Mouse (Mus musculus) B cell, adult 2 months (primary cell): ENCODE results near the gene Hmcn2.

ENCODE experiments used
- DNase-seq, 2 experiments: peaks; one replicate each; pipeline ENCODE4 v3.0.0; 2022

The Hmcn2 gene

DNA sequence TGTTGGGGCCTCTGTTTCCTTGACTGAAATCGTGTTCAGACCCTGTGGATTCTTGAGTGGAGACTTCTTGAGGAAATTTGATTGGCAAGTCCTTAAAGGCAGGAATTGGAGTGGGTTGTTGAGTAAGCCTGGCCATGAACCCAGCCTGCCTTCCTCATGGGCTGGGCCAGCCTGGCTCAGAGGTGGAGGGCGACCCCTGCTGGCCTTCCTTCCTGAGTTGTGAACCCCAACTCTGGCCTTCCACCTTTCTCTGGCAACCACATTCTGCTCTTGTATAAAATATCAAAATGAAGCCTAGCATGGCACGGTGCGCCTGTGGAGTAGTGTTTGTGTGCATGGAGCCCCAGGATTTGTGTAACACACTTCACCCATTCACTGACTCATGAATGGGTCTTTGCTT, 8.5 kb upstream of the Hmcn2 start:
- peak; percentile 65 to 67 for DNase-seq

DNA sequence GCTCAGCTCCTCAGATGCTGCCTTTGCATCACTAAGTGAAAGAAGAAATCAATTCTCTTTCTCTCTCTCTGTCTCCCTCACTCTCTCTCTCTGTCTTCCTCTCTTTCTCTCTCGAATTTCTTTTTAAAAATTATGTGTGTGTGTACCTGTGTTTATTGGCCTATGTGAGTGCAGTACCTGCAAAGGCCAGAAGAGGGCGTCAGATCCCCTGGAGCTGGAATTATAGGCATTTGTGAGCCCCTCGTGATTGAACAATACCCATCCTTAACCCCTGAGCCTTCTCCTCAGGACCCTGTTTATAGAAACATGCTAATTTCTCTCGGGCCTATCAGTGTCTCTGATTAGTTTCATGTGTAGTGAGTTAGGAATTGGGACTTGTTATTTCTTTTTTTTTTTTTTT, 6.0 kb upstream of the Hmcn2 start:
- DNase-seq, result no peak

DNA sequence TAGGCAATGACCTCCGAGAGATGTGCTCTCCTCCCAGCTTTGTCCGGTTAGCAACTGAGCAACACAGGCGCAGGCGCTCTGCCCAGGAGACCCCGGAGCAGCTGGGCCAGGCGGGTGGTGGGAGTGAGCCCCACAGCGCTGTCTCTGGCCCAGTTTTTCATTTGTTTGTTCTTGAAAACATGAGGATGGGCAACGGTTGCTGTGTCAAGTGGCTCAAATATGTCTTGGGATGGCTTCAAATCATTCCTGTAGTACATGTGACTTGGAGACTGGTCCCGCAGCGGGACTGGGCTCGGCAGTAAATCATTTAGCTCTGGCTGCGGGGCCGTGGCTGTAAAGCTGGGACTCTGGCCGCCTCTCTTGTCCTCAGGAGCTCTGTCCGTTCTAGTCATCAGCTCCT, 4.7 kb upstream of the Hmcn2 start:
- DNase-seq, result no peak

DNA sequence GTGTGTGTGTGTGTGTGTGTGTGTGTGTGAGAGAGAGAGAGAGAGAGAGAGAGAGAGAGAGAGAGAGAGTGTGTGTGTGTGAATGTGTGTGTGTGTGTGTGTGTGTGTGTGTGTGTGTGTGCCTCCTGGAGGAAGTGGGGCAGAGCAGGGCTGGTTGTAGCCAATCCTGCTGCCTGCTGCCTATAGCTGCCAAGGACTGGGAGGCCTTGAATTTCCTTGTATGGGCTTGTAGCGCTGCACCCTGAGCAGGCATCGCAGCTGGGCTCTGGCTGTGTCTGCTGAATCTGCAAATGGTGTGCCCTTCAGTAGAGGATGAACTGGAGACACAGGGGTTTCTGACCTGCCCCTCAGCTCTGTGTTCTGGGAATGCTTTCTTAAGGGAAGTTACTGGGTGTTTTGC, 3.9 kb downstream of the Hmcn2 start:
- no peak for DNase-seq

DNA sequence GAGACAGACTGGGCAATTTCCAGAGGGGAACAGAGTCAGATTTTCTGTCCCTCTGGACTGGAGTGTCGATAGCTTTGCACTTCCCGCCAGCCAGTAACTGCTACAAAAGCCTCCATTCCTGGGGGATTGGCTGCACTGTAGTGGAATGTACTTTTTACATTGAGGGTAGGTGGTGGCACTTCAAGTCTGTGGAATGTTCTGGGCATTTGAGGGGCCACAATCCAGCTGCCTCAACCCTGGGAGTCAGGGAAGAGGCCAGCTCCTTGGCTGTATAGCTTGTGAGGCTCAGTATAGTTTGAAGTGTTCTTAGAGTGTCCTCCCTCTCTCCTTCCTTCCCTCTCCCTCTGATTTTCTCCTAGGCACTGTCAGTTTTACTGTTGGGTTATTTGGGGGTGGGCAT, 5.0 kb downstream of the Hmcn2 start:
- DNase-seq, result no peak

DNA sequence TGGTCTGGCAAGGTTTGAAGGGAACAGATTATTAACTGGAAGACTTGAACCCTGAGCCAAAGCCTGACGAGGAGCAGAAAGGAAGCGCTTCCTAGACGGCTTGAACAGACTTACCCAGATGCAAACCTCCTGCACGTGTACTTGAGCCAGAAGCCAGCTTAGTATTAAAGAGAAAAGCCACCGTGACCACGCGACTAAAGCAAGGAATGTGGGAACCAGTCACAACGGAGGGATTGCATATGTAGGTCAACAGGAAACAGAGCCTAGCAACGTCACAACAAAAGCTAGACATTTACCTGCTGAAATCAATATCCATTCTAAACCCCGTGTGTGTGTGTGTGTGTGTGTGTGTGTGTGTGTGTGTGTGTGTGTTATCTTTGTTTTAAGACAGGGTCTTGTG, 13.0 kb downstream of the Hmcn2 start:
- no peak for DNase-seq

DNA sequence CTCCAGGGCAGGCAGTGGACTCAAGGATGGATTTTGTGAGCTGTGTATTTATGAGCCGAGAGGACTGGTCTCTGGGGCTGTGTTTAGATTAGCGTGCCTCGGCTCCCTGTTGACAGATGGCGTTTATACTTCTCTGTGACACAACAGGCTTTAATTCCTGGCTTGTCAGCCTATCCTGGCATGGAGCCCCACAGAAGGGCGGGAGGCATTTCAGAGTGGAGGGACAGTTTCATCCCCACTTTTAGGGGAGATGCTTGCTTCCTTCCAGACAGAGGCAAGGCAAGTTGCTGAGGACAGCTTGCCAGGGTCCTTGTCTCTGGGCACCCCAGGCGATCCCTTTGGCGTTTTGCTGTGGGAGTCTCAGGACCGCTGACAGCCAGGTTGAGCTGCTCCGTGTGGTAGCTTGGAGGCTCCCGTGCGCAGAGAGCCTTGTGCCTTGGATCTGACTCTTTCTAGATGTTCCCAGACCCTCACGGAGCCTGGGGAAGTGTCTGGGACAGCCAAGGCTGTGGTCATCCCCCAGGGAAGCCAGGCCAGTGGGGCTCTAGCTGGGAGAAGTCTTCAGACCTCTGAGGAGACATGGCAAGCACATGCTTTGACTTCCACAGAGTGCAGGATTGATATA, 23.6 kb downstream of the Hmcn2 start:
- no peak for DNase-seq

DNA sequence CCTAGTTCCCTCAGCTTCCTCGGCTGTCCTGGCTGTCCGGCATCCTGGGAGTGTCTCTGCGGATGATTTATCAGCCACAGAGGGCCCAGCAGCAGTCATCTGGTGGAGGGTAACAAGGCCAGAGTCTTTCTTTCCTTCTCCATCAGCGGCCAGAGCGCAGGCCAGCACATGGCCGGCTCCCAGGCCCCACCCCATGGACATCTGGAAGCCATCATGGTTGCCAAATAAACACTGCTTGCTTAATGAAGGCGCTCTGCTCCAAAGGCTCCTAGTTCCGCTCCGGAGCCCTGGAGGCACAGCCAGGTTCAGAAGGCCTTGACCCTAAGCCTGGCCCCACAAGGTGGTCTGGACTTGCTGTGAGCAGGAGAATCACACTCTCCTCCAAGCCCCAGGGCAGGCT, 25.6 kb downstream of the Hmcn2 start:
- no peak for DNase-seq

DNA sequence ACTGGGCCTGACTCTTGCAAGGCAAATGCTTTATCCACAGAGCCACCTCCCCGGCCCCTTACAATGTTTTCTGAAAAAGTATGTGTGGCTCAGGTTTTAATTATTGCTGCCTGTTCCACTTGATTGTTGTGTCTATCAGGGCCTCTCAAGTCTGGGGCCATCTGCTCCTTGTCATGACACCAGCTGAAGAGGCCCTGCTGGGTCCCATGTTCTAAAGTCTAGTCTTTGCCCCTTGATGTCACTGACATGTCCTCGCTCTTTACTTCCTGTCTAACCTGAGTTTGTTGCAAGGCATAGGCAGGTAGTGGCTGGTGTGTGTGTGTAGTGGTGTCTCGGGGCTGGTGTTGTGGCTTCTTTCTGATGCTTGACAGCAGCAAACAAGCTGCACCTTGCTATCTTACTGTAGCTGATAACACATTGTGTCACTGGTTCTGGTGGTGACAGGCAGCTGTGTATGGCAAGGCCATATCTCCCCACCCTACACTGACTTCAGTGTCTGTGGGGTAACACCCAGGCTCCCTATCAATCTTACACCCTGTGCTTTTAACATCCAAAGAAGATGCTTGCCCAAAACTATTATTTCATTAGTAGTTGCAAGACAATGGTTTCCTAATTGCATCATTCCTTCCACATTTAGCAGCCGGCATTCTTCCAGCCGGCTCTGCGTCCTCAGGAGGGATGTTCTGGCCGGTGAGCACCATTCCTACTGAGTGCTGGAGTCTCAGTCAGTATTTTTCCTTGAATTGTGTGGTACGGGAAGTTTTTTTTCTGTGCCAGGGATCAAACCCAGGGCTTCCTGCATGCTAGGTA, 27.7 kb downstream of the Hmcn2 start:
- DNase-seq, result no peak

DNA sequence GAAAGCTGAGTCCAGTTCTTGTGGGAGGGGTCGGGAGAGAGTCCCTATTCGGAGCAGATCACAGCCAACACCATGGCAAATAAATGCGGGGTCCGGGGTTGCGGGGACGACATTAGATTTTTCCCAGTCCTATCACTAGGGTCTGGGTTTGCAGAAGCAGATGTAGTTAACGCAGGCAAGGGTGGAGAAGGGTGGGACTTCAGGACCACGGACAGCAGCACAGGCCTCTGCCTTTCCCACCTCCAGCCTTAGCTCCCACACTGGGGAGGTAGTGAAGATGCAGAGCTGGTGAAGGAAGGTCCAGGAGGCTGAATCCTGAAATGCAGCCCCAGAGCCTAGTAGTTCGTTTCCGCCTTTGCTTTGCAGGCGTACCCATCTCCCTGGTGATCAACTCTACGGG, 31.9 kb downstream of the Hmcn2 start:
- peak; percentile 14 to 19 for DNase-seq

DNA sequence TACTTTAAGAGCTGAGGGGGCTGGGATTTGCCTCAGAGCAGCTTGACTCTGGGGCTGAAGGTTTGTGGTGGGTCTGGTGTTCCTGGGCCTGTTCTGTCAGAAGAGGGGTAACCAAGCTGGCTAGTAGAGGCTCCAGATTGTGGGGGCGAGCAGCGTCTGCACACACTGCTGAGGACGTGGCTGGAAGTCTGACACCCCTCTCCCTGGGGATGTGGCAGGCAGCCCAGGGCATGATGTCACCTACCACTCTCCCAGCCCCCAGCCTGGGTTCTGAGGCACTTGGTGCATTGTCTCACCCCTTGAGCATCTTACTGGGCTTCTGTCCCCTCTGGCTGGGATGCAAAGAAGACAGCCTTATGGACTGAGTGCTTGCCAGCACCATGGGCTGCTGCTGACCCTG, 34.2 kb downstream of the Hmcn2 start:
- no peak for DNase-seq

DNA sequence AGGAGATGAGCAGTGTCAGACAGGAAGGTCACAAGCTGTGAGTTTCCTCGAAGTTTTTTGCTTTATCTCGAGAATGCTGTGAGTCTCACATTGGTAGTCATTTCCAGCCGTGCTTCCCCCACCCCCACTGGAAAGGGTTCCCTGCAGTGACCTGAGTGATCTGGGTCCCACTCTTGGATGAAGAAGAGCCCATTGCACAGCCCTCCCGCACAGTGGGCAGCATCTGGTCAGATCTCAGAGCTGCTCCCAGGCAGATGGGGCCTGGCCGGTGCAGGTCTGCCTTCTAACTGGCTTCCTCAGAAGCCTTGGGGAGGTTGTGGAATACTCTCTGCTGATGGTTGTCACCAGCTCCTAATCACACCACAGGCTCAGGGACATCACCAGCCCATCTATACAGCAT, 34.6 kb downstream of the Hmcn2 start:
- DNase-seq, result no peak

DNA sequence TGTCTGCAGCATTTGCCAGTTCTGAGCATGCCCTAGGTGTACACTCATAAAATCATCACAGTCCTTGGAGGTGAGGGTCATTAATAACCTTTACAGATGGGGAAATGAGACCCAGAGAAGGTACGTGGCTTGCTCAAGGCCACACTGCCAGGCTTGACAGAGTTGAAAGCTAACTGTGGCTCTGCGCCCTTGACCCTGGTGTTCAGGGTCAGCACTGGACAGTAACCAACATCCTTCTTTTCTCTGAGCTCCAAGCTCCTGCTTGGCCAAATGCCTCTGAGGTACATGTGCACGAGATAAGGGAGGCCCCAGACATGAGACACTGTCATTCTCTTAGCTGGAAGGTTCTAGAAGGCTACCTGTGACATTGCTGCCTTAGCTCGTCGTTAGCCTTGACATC, 42.6 kb downstream of the Hmcn2 start:
- no peak for DNase-seq

DNA sequence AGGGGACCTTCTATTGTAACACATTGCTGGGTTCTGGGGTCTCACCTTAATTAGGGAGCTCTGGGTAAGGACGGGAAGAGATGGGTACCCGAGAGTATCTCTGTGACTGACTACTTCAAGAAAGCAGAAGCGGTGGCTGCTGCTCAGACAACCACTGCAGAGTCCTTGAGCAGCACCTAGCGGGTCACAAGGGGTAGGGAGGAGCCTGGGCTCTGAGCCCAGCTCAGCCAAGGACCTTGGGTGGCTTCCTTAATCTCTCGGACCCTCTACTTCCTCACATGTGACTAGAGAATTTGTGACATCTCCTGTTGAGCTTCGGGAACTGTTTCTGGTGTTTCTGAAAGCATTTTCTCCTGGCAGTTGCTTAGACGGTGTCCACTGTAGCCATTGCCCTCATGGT, 45.1 kb downstream of the Hmcn2 start:
- no peak for DNase-seq

DNA sequence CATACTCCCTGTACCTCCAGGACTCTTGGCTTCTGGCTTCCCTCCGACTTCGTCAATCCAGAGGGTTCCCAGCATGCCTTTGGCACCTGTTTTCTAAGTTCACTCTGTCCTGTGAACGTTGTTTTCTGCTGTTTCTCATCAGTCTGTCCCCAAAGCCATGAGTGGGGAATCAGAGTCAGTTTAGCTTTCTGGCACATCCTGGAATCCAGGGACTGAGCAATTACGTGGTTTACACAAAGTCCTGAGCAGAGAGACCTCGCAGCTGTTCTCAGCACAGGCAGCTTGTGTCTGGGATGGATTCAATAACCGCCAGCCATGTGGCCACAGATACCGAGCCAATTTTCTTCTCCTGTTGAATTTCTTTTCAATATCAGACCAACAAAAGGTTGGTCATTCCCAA, 53.0 kb downstream of the Hmcn2 start:
- no peak for DNase-seq

DNA sequence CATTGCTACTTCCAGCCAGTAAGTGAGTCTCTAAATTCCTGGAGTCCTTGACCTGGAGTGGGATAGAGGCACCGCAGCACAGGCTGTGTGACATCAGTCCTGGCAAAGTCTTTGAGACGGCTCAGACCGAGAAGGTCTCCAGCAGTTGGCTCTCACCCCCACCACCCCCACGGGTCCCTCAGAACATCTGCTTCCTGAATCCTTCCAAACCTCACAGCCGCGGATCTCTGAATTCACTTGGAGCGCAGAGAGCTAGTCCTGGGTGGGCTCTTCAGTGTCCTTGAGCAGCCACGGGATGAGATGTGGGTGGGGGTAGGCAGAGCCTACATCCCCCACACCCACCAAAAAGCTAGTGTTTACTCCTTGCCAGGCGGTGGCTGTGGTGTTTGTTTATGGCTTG, 57.2 kb downstream of the Hmcn2 start:
- DNase-seq, result no peak

DNA sequence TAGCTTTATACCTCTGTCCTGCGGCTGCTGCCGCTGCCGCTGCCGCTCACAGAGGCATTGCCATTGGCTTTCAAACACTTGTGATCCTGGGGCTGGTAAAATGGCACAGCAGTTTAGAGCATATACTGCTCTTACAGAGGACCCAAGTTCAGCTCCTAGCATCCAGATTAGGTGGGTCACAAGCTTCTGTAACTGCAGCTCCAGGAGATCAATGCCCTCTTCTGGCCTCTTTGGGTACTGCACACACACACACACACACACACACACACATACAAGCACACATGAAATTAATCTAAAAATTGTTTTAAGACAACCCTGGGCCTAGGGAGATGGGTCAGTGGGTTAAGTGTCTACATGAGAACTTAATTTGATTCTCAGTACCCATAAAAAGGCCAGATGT, 58.0 kb downstream of the Hmcn2 start:
- DNase-seq, result no peak

DNA sequence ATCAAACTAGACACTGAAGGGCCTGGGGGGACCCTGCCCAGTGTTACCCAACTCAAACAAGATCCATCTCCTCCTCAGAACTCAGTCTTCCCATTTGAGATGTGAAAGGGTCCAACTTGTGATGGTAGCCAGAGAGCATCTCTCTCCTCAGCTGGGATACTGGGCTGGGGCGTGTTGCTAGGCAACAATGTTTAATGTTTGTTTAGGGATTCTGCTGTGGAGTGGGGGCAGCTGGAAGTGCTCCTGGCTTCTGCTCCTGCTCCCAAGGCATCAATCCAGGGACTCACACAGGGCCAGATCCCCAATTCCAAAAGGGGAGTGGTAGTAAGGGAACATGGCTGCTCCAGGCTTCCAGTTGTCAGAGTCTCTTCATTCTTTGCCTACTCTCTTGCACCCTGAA, 60.2 kb downstream of the Hmcn2 start:
- DNase-seq, result no peak

DNA sequence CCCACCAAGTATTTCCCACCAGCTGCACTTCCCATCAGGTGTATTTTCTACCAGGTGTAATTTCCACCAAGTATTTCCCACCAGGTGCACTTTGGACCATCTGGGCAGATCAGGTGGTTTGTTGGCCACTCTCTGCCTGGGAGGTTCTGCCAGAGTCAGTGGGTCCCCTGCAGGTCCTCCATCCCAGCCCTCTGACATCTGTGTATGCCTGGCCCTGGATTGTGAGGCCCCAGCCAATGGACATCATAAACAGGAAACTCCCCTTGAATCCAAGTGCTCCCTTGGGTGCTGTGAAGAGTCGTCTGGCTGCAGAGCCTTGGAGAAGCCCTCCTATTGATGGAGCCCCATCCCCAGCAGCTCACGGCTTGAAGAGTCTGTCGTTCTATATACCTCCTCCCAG, 61.8 kb downstream of the Hmcn2 start:
- no peak for DNase-seq

DNA sequence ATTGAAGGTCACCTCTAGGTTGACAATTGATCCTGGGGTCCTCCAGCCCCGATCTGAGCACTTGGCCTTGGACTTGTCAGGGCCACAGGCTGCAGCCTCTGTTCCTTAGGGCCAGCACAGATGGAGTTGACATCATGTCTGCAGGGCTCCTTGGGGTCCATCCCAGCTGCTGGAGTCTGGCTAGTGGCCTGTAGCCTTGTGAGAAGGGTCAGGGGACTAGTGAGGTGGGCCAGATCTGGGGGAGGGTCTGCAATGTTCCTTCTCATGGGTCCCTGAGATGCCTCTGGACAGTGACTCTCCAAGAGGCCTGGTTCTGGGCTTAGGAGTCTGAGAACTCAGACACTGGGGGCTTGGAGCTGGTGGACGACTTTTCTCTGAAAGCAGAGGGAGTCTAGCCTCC, 63.3 kb downstream of the Hmcn2 start:
- DNase-seq, result no peak

DNA sequence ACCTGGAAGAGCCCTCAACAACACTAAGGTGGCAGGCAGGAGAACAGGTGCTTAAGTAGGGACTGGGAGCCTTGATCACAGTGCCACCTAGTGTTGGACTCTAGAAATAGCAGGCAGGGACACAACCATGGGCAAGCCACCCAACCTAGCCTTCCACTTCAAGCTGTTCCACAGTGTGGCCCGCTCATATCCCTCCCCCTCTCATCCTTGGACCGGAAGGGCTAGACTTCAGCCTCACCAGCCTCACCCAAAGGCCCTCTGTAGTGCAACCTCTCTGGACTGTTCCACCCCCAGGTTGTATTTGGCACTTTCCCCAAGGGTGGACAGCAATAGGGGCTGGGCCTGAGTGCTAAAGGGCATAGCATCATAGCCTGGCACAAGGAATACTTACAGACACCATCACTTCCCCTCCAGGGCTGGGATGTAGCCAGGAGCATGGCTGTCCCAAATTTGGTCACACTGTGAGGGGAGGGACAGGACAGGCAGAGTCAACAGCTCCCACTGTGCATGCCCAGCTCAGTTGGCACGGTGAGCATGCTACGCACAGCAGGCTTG, 67.2 kb downstream of the Hmcn2 start:
- peak; percentile 44 to 54 for DNase-seq

DNA sequence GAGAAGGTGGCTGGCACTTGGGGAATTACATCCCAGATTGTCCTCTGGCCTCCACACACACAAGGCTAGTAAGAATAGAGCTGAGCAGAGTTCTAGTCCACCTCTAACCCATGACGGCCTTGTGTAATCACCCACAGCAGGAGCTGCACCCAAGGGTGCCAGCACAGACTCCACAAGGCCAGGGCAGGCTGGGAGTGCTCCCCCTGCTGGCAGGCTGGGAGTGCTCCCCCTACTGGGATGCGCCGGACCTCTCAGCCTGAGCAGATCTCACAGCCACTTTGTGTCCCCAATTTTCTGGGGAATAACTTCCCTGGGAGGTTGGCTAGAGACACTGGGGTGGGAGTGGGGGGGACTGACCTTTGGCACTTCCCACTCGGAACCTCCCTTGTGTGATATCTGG, 68.7 kb downstream of the Hmcn2 start:
- peak; percentile 72 to 73 for DNase-seq

DNA sequence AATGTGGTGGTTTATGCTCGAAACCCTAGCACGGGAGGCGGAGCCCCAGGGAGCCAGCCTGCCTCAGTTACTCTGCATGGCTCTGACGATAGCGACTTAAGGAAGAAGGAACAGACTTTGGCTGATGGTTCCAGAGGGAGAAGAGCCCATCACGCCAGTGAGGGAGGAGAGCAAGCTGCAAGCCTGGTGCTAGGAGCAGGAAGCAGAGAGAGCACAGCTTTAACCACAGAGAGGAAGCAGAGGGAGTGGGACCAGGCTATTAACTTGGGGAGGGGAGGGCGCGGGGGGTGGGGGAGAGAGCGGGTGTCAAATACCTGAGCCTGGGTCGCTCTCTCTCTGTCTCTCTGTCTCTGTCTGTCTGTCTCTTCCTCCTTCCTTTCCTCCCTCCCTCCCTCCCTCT, 102.8 kb downstream of the Hmcn2 start:
- DNase-seq, result no peak

DNA sequence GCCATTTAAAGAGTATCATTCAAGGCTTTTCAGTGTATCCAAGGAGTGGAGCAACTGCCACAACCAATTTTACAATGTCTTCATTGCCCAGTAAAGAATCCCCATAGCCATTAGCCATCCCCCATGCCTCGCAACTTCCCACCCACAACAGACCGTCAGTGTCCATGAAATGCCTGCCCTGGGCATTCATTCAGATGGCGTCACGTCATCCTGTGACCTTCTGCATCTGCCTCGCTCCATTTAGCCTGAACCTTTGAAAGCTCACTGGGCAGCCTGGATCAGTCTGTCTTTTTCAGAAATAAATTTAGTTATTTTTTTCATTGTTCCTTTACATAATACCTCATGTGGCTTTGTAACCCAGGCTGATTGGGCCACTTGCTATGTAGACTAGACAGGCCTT, 103.8 kb downstream of the Hmcn2 start:
- no peak for DNase-seq

DNA sequence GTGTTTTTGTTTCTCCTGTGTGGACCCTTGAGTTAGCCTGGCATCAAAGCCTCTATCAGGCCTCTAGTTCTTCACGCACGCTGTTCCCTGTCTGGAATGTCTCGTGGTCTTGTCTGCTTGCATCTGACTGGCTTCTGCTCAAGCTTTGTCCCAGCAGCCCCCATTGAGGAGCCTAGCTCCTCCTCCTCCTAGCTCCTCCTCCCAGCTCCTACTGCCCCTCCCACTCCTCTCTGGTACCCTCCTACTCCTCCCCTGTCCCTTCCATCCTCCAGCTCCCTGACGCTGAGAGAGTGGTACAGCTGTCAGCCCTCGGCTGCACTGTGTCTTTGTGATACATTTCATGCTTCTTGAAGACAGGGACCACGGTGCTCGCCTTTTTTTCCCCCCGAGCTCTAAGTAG, 104.4 kb downstream of the Hmcn2 start:
- no peak for DNase-seq
